Mouse (Mus musculus) MEL (cell line): Measurements from ENCODE around the gene Egf.

Experiments
- BHLHE40 ChIP-seq: IDR thresholded peaks from 2 replicates; pipeline ENCODE4 v1.6.1; 2012; ENCODE audit warnings: low read depth, mild to moderate bottlenecking, inconsistent platforms, low read length, improper control_type of control experiment, borderline replicate concordance
- CHD2 ChIP-seq: IDR thresholded peaks from 2 replicates; pipeline ENCODE4 v1.6.1; 2011; ENCODE audit warnings: low read length, improper control_type of control experiment
- CTCF ChIP-seq, 3 experiments: IDR thresholded peaks in 2 of 3; conservative IDR thresholded peaks in 1 of 3; 2 replicates each; pipeline ENCODE4 v1.5.1; 2011 to 2012; ENCODE audit warnings: low read length in 3 of 3, low read depth in 2 of 3, mild to moderate bottlenecking in 2 of 3, improper control_type of control experiment in 1 of 3, inconsistent platforms in 1 of 3, mixed read lengths in 1 of 3, moderate library complexity in 1 of 3; ENCODE audit not compliant: control insufficient read depth in 1 of 3, insufficient read depth in 1 of 3, poor library complexity in 1 of 3, severe bottlenecking in 1 of 3
- EP300 ChIP-seq, 2 experiments: IDR thresholded peaks; 2 replicates each; pipeline ENCODE4 v1.6.1; 2011; ENCODE audit warnings: improper control_type of control experiment in 2 of 2, low read length in 2 of 2, low read depth in 1 of 2, mild to moderate bottlenecking in 1 of 2
- GABPA ChIP-seq: IDR thresholded peaks from 2 replicates; pipeline ENCODE4 v1.6.1; 2012; ENCODE audit warnings: low read depth, mild to moderate bottlenecking, inconsistent platforms, low read length, improper control_type of control experiment, moderate library complexity
- MAFK ChIP-seq: IDR thresholded peaks from 2 replicates; pipeline ENCODE4 v1.6.1; 2011; ENCODE audit warnings: low read depth, mild to moderate bottlenecking, low read length, improper control_type of control experiment, borderline replicate concordance
- POLR2A ChIP-seq, 2 experiments: IDR thresholded peaks; 2 replicates each; pipeline ENCODE4 v1.6.1; 2011 to 2012; ENCODE audit warnings: low read length in 2 of 2, mild to moderate bottlenecking in 2 of 2, control low read depth in 1 of 2, improper control_type of control experiment in 1 of 2, low read depth in 1 of 2, moderate library complexity in 1 of 2; ENCODE audit not compliant: control insufficient read depth in 1 of 2, insufficient read depth in 1 of 2, poor library complexity in 1 of 2
- RAD21 ChIP-seq: IDR thresholded peaks from 2 replicates; pipeline ENCODE4 v1.6.1; 2011; ENCODE audit warnings: mild to moderate bottlenecking, low read depth, low read length, improper control_type of control experiment
- ZC3H11A ChIP-seq: IDR thresholded peaks from 2 replicates; pipeline ENCODE4 v1.6.1; 2012; ENCODE audit warnings: low read depth, mild to moderate bottlenecking, inconsistent platforms, low read length, improper control_type of control experiment

- TF ChIP-seq CTCF (IDR thresholded peaks at IDR 0.05 in 2 of 3, conservative IDR thresholded peaks at IDR 0.05 in 1 of 3; ENCODE audit: control insufficient read depth in 1 of 3, insufficient read depth in 1 of 3, low read depth in 2 of 3, low read length in 3 of 3, poor library complexity in 1 of 3, severe bottlenecking in 1 of 3): no peak
- TF ChIP-seq POLR2A (IDR thresholded peaks at IDR 0.05; ENCODE audit: control insufficient read depth in 1 of 2, insufficient read depth in 1 of 2, low read depth in 1 of 2, low read length in 2 of 2, poor library complexity in 1 of 2): no peak
- TF ChIP-seq ZC3H11A: no peak
- no peak for TF ChIP-seq EP300 (IDR thresholded peaks at IDR 0.05; ENCODE audit: low read depth in 1 of 2, low read length in 2 of 2)
- no peak for TF ChIP-seq MAFK
- no peak for TF ChIP-seq GABPA
- TF ChIP-seq RAD21: no peak
- TF ChIP-seq CHD2: no peak
- TF ChIP-seq BHLHE40: no peak
These were observed 12.1 kb upstream of the Egf start for GRCm38 (mm10) chr3:129766971-129767794.
